Mouse (Mus musculus) lung, embryonic 16.5 days (tissue): ENCODE data around the gene Snx21. TPM values are rescaled to one million over a fixed set of nuclear protein-coding genes. Genes with fewer than 3 reads are reported as not detected.

ENCODE experiments used
- ATAC-seq: fragments of 200-750 bp; cut with Nextera tagmentation; 2 replicates; pipeline ENCODE4 v1.8.0; 2017; ENCODE audit warnings: low read depth, mild to moderate bottlenecking, moderate library complexity
- H3K27ac ChIP-seq: fragments of 300-500 bp; sonication (generic); 2 replicates; pipeline ENCODE4 v1.5.1; 2014; ENCODE audit warnings: mild to moderate bottlenecking, control low read depth, low read length
- H3K27me3 ChIP-seq: fragments of 300-500 bp; sonication (generic); 2 replicates; pipeline ENCODE4 v1.6.1; 2014; ENCODE audit warnings: low read depth, low read length, mixed read lengths; ENCODE audit not compliant: control insufficient read depth, insufficient read depth
- H3K36me3 ChIP-seq: fragments of 300-500 bp; sonication (generic); 2 replicates; pipeline ENCODE4 v1.6.1; 2014; ENCODE audit warnings: low read length; ENCODE audit not compliant: control insufficient read depth, insufficient read depth
- H3K4me1 ChIP-seq: fragments of 300-500 bp; sonication (generic); replicated peaks from 2 replicates; pipeline ENCODE4 v1.6.1; 2014; ENCODE audit warnings: low read length, mixed read lengths; ENCODE audit not compliant: control insufficient read depth, insufficient read depth
- H3K4me2 ChIP-seq: fragments of 300-500 bp; sonication (generic); 2 replicates; pipeline ENCODE4 v1.6.1; 2014; ENCODE audit warnings: low read depth, low read length, control low read depth
- H3K4me3 ChIP-seq: fragments of 300-500 bp; sonication (generic); 2 replicates; pipeline ENCODE4 v1.5.1; 2014; ENCODE audit warnings: mild to moderate bottlenecking, low read length, control low read depth
- H3K9ac ChIP-seq: fragments of 300-500 bp; sonication (generic); 2 replicates; pipeline ENCODE4 v1.6.1; 2014; ENCODE audit warnings: low read length, control low read depth
- H3K9me3 ChIP-seq: fragments of 300-500 bp; sonication (generic); 2 replicates; pipeline ENCODE4 v1.6.1; 2016; ENCODE audit warnings: low read length; ENCODE audit not compliant: control insufficient read depth
- WGBS: fragments of 180-500 bp; shearing (Covaris S2); extraction: QIAGEN DNeasy Blood & Tissue Kit; methylation state at CpG from one replicate; pipeline ENCODE4 v1.1.7; 2014; 5-methylcytosine and 5-hydroxymethylcytosine counted together
- polyA plus RNA-seq: library from polyadenylated mRNA; unstranded; fragments of >200 nt; fragmentation: Nextera tagmentation; extraction: Ambion mirVana; gene quantifications from 2 replicates; pipeline ENCODE4 v1.2.1, GENCODE M21; 2015

The Snx21 gene
- polyA plus RNA-seq = 23.9 and 30.6 TPM in 2 replicates

DNA sequence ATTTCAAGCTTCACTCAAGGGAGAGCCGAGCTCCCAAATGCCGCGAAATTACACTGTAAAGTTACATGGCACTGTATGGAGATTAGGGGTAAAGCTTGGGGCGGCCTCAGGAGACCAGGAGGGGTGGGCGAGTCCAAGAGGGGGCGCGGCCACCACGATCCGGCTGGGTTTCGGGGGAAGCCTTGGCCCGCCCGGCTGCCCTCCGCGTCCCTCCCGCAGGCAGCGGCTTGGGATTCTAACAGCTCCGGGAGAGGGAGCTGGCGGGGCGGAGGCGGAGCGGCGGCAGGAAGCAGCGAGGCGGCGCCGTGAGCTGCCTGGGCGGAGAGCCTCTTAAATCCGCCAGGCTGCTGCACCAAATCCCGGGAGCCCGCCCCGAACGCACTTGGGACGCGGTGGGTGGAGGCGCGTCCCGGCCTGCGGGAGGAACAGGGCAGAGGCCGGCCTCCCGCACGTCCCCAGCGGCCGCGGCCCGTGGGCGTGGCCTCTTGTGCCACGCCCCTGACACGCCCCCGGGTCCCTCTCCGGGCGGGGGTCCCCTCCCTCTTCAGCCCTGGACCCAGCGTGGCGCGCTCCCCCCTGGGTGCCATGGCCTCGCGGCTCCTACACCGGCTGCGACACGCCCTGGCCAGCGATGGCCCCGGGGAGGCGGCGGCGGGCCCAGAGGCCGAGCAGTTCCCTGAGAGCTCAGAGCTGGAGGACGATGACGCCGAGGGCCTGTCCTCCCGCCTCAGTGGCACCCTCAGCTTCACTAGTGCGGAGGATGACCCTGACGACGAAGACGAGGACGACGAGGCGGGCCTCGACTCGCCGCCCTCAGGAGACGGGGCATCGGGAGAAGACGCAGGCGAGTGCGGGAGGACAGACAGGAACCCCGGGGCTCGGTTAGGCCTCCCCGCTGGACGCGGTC is at the start of gene Snx21:
Gene Snx21, plus strand, starts transcription at position 343 of the 907 bp plus-strand sequence.
- Histone ChIP-seq H3K27ac (peak within 1 kb of the TSS; percentile 96), H3K36me3 (no peaks in the 10 kb centered on the region), H3K4me2 (peak within 1 kb of the TSS; percentile 86), H3K4me1 (peaks cover 16% of the 10 kb centered on the region), H3K4me3 (peak within 1 kb of the TSS; percentile 77), H3K9ac (peak within 1 kb of the TSS; percentile 88), H3K9me3 (no peaks in the 10 kb centered on the region), H3K27me3 (no peaks in the 10 kb centered on the region)
- WGBS = under 1% methylated on average over 79 of the region's 89 CpGs
- peak; percentile 96 for ATAC-seq

DNA sequence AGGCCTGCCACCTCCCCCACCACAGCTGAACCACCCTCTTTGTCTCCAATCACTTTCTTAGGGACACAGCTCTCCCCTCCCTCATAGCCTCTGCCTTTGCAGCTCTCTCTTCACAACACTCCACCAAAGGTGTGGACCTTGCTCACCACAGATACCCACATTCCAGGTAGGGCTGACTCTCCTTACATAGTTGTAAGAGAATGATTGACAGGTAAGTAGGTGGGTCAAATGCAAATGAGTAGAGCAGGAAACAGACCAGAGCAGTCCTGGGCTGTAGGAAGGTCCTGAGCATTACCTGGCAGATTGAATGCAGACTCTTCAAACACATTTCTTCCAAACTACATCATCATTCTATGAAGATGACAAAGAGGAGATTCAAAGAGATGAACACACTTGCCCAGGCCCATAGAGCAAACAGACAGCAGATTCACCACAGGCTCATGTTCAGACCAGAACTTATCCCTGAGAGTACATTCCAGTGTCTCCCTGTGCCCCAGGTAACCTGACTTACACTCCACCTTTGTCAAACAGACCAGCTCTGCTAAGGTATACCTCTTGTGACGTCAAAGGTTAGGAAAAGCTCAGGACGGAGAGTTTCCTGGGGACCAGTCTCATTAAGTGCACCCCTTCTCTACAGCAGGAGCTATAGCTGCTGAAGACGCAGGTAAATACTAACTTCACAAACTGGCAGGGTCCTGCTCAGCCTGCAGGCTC is 48.1 kb upstream of the Snx21 start:
- Histone ChIP-seq H3K36me3 (no peaks in the 10 kb centered on the region), H3K4me2 (no peak overlapping the region), H3K27ac (peak overlapping the region; percentile 68), H3K27me3 (no peaks in the 10 kb centered on the region; the same call in 1 of the 2 replicates), H3K9ac (no peak overlapping the region), H3K4me3 (no peak overlapping the region), H3K4me1 (peaks cover 4% of the 10 kb centered on the region; the same call in 1 of the 2 replicates), H3K9me3 (no peaks in the 10 kb centered on the region)
- WGBS = 49% methylated on average over 3 of the region's 3 CpGs
- peak; percentile 74 for ATAC-seq

DNA sequence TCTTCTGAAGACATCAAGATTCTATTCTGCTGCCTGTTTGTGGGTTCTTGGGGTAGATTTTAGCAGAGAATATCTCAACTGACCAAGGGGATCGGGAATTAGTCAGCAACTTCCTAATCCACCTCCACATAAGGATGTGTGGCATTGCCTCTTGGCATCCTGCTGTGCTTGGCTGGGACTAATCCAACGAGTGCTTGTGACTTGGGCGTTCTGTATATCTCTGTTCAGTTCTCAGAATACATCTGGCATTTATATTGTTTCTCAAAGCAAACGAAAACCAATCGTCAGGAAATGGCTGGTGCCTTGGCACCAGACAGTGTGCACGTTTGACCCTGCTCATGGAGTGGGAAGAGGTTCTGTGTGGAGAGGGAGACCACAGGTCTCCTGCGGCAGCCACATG is 45.7 kb upstream of the Snx21 start:
- H3K4me1 ChIP-seq = peaks cover 4% of the 10 kb centered on the region; the same call in 1 of the 2 replicates
- 53% methylated on average over 7 of the region's 7 CpGs for WGBS
- ATAC-seq = no peak
- no peak overlapping the region for H3K27ac ChIP-seq
- H3K36me3 ChIP-seq = no peaks in the 10 kb centered on the region
- H3K9me3 ChIP-seq = no peaks in the 10 kb centered on the region
- H3K9ac ChIP-seq = no peak overlapping the region
- no peak overlapping the region for H3K4me3 ChIP-seq
- H3K4me2 ChIP-seq = no peak overlapping the region
- no peaks in the 10 kb centered on the region; the same call in 1 of the 2 replicates for H3K27me3 ChIP-seq

DNA sequence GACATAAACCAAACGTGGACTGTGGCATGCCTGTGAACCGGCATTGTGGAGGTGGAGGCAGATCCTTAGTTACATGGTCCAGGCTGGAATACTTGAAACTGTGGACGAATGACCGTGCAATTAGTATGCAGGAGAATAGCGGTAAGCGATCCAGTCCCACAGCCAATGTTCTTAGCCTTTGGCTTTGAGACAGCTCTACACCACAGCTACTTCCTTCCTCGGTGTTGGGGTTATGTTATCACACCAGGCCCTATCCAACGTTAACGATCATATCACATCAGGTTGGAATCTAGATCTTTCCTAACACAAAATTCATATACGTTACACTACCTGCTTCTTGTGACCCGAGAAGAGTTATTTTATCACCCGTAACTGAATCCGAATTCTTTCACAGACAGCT is 40.6 kb upstream of the Snx21 start:
- peak overlapping the region; percentile 91 for H3K9ac ChIP-seq
- WGBS = 64% methylated on average over 13 of the region's 13 CpGs
- no peaks in the 10 kb centered on the region for H3K9me3 ChIP-seq
- no peak overlapping the region for H3K27ac ChIP-seq
- H3K4me3 ChIP-seq = peak overlapping the region; percentile 69
- H3K4me2 ChIP-seq = peak overlapping the region; percentile 92
- H3K27me3 ChIP-seq = no peaks in the 10 kb centered on the region; the same call in 1 of the 2 replicates
- peaks cover 12% of the 10 kb centered on the region for H3K4me1 ChIP-seq
- H3K36me3 ChIP-seq = peaks cover 5% of the 10 kb centered on the region
- no peak for ATAC-seq

DNA sequence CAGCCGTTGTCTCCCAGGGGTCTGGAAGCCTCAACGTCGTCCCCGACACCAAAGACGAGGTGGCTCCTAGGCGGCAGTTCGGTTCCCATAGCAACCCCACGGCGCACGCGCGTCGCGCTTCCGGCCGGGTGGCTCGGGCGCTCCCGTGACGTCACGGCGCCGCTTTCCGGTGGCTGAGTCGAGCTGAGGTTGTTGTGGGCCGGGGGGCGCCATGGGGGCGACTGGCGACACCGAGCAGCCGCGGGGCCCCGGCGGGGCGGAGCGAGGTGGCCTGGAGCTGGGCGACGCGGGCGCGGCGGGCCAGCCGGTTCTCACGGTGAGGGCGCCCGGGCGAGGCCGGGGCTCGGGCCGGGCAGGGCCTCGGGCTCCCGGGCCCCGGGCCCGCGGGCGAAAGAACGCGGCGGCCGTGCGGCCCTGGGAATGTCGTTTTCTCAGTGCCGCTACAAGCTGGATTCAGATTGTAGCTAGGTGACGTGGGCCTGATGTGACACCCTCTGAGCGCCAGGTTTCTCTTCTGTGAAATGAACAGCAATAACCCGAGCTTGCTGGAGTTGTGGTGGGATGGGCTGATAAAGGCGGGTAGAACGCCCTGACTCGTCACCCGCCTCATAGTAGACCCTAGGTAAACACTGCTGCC is 39.7 kb upstream of the Snx21 start, which contains the start of the genes Wfdc3 and Dnttip1:
Gene Wfdc3, minus strand, starts transcription at position 89 of the 637 bp plus-strand sequence.
Gene Dnttip1, plus strand, starts transcription at position 141 of the 637 bp plus-strand sequence.
- peaks cover 12% of the 10 kb centered on the region for H3K4me1 ChIP-seq
- peak within 1 kb of the TSS; percentile 69 for H3K4me3 ChIP-seq
- WGBS = under 1% methylated on average over 59 of the region's 70 CpGs
- H3K9ac ChIP-seq = peak within 1 kb of the TSS; percentile 91
- no peaks in the 10 kb centered on the region for H3K9me3 ChIP-seq
- peaks cover 10% of the 10 kb centered on the region for H3K36me3 ChIP-seq
- peak; percentile 94 for ATAC-seq
- peak within 1 kb of the TSS; percentile 44; the same call in 1 of the 2 replicates for H3K27ac ChIP-seq
- H3K27me3 ChIP-seq = no peaks in the 10 kb centered on the region; the same call in 1 of the 2 replicates
- H3K4me2 ChIP-seq = peak within 1 kb of the TSS; percentile 92

DNA sequence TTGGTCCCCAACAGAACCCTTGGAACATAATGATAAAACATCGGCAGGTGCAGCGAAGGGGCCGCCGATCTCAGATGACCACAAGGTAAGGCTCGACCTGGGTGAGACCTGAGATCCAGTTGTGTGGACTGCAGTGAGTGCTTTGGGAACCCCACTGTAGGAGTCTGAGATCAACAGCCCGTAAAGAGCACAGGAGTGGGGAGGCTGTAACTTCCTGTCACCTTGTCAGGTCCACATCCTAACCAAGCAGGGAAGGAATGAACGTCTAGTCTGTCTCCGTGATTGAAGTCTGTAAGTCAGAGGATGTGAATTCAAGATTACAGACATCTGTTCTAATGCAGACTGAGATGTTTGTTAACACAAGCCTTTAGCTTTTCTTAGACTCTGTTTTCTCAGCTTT is 38.9 kb upstream of the Snx21 start:
- Histone ChIP-seq H3K36me3 (peaks cover 10% of the 10 kb centered on the region), H3K27me3 (no peaks in the 10 kb centered on the region; the same call in 1 of the 2 replicates), H3K4me1 (peaks cover 12% of the 10 kb centered on the region), H3K9me3 (no peaks in the 10 kb centered on the region), H3K4me3 (peak overlapping the region; percentile 69), H3K9ac (peak overlapping the region; percentile 91), H3K4me2 (peak overlapping the region; percentile 72), H3K27ac (no peak overlapping the region)
- WGBS = 37% methylated on average over 8 of the region's 8 CpGs
- no peak for ATAC-seq

DNA sequence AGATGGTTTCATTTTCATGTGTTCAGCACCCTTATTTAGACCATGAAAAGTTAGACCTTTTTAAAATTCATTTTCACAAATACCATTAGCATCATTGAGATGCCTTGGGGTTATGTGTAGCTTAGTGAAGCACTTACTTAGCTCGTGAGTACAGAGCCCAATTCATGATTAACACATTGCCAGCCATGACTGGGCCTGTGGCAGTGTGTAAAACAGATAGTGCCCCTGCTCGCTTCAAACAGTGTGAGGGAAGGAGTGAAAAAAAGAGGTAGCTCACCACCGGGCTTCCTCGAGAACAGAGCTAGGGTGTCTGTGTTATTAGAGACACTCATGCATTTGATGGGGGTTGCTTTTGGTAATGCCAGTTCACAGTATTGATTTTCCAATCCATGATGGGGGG is 37.4 kb upstream of the Snx21 start:
- no peak overlapping the region for H3K9ac ChIP-seq
- H3K27me3 ChIP-seq = no peaks in the 10 kb centered on the region
- no peak overlapping the region for H3K4me3 ChIP-seq
- H3K4me2 ChIP-seq = no peak overlapping the region
- H3K27ac ChIP-seq = no peak overlapping the region
- H3K4me1 ChIP-seq = peaks cover 12% of the 10 kb centered on the region
- WGBS = 76% methylated on average over 4 of the region's 4 CpGs
- H3K36me3 ChIP-seq = peaks cover 17% of the 10 kb centered on the region
- no peaks in the 10 kb centered on the region for H3K9me3 ChIP-seq
- ATAC-seq = no peak

DNA sequence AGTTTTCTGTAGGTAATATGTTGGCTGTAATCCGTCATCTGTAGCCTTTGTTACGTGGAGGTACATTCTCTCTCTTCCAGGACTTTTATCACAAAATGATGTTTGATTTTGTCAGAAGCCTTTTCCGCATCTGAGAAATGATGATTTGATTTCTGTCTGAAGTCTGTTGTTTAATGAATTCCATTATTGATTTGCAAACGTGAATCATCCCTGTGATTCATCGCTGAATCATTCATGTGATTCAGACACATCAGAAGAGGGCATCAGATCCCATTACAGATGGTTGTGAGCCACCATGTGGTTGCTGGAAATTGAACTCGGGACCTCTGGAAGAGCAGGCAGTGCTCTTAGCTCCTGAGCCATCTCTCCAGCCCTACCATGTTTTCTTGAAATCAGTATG is 36.6 kb upstream of the Snx21 start:
- peaks cover 12% of the 10 kb centered on the region for H3K4me1 ChIP-seq
- no peak overlapping the region for H3K4me3 ChIP-seq
- 90% methylated on average over 6 of the region's 6 CpGs for WGBS
- H3K9ac ChIP-seq = no peak overlapping the region
- H3K4me2 ChIP-seq = no peak overlapping the region
- ATAC-seq = no peak
- no peaks in the 10 kb centered on the region for H3K9me3 ChIP-seq
- no peaks in the 10 kb centered on the region for H3K27me3 ChIP-seq
- H3K27ac ChIP-seq = no peak overlapping the region
- H3K36me3 ChIP-seq = peaks cover 22% of the 10 kb centered on the region
